Mouse (Mus musculus): Measurements from ENCODE around the gene Akap6. TPM values are rescaled to one million over a fixed set of nuclear protein-coding genes. Genes with fewer than 3 reads are reported as not detected.
A peak's percentile ranks its signal among the peaks of the same experiment; 100 is the strongest.

Gene Akap6
- polyA plus RNA-seq, 3 experiments from 2014 or later = 0.06 to 0.44 (median 0.09) TPM

DNA sequence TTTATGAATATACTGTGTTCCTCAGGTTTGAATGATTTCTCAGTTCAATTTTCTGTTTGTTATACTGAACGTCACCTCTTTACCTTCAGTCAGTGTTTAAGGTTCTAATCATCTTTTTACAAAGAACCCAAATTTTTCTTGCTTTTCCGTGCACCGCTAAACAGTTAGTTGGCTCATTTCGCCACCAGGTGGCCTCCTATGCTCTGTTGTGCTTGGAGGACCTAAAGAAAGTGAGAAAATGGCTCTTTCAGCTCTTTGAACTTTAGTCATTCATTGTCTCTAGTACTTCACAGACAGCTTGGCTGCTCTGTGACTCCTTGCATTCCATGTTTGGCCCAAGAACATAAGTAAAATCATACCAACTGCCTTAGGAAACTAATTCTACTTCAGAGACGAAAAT, 343.6 kb downstream of the Akap6 start:
- peak; percentile 58 for ATAC-seq

DNA sequence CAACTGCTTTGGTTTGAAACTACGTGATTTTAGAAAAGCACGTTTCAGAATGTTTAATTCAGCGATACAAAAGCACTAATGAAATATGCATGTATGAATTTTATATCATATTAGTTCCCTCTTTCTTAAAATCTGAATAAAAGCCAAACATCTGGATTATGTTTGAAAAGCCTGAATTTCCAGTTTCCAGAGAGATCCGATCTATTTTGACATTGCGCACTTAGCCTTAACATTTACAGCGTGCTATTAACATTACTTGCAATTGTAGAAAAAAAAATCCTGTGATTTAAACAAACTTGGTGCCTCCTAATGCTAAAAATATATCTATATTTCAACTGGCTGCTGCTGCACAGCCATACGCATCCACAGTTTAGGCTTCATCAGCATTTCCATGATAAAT, 358.4 kb downstream of the Akap6 start:
- no peak for ATAC-seq

DNA sequence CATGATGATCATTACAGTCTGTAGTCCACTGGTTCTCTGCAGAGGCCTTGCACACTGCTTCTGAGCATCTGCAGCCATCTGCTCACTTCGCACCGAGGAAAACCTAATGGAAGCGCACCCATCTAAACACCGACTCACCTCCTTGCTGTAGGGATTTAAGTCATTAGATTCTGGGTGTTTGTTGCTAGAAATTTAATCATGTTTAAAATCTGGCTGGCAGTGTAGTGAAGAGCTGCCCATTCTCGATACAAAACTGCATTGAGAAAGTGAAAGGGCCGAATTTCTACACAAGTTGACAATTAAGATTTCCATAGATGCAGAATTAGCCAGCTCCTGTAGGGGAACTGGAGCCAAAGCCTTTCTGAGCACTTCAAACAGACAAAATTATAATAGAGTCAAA, 361.7 kb downstream of the Akap6 start:
- ATAC-seq = no peak

DNA sequence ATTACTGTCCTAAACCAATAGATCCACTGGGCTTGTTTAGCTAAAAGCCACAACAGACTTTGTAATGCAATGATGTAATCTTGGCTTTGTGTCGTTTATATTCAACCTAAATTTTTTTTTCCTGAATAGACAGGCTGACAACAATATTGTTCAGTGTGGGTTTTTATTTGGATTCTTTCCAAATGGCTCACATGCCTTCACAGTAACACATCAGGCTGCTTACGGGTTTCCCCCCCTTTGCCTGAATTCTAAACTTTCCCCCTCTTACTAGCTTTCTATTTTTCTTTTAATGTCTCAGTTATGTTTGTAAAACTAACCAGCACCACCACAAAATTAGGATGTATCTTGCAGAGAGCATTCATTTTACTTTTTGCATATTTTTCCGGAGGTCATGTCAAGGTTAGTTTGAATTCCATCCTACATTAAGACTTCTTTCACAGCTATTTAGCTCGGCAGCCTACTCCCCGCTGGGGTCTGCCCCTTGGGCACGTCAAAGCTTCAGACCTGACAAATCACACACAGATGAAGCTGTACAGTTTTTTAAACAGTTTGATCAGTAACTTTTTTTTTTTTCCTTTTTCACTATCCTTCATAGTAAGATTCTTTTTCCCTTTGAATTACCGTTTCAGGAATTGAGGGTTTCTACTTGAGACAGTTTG, 362.4 kb downstream of the Akap6 start:
- ATAC-seq = no peak

DNA sequence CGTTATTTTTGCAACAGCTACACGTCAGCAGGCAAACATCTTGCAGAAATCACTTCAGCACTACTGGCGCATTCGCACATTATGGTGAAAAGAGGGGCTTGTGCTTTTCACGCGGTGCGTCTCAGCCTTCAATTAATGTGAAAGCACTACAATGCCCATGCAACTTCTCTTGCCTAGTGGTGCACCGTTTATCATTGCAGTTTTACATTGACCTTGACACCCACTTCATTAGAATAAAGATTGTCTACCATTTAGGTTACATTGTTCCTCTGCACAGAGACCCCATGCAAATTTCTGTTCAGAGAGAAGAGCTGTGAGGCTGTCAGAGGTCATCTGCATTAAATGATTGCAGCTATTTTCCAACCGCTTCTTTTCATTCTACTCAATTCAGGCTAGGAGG, 363.8 kb downstream of the Akap6 start:
- ATAC-seq = no peak

DNA sequence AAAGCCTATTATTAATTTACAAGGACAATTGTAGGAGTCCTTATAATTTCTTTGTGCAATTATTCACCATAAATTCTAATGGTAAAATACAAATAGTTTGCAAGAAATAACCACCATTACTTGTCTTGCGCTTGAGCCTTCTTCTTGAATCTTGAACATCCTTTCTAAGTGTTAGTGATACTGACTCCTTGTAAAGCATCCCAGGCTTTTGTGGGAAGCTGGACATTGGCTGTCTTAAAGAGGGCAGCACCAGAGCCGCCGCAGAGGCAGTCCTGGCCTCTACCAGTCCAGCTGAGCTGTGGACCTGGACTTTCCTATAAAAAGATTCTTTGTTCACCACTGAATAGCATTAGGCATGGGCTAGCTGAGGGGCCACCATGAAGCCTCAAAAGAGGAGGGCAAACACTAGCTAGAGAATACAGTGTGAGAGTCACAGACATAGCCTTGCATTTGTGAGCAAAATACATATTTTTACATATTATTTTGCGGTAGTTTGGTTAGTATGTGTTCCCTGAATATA, 365.1 kb downstream of the Akap6 start:
- ATAC-seq = no peak

DNA sequence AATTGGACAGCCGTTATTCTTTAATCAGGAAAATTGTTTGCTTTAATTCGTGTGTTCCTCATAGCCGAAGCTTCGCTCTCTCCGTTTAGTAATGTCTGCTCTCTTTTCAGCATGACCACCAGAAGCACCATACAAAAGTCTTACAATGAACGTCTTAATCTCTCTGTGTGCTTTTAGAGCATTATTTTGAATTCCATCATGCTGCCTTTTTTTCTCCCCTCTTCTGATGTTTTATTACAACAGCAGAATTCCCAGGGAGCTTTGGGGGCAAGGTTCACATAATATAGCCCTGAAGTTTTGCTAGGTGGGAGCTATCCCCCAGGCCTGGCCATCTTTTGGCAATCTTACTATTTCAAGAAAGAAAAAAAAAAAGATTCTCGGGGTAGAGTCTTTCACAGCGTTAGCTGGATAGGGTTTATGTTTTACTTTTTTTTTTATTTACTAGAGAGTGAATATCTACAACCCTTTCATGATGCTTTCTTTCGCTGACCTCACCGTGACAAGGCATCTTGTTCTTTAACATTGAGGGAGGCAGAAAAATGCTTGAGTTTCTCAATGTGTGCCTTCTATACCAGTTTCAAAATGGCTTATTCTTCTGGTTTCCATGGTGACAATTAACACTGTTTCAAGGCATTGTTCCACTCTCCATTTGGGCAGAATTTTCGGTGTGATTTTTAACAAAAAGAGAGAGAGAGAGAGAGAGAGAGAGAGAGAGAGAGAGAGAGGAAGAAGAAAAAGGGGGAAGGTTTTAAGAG, 366.0 kb downstream of the Akap6 start:
- ATAC-seq = no peak

DNA sequence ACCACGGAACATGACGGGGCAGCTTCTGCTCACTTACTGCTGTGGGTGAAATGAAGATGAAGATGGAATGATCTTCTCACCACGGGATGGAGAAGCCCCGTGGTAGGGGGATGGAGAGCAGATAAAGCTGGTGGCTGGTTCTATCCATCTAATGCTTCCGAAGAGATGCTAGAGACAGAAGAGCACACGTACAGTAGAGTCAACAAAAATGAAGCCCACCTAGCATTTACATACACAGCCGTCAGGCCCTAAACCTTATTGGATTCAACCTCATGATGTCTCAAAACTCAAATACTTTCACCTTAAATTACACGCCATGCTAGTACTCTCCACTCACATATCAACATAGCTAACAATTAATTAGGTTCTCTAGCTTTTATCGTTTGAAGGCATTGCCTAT, 367.1 kb downstream of the Akap6 start:
- no peak for ATAC-seq

DNA sequence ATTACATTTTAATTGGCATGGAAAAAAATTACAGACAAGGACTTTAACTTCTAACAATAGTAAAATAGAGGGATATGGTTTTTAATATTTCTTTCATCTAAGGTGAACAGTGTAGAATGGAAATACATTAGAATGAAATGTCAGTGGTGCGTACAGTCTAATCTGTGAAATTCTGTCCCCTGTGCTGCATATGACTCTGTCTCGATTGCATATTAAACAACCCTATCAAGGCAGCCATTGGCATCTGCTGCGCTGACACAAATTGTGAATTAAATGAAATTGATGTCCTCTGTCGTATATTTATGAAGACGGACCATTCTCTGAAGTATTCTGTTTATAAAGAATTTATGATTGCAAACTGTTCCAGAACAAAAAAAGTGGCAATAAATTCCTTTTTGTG, 371.7 kb downstream of the Akap6 start:
- ATAC-seq = no peak

DNA sequence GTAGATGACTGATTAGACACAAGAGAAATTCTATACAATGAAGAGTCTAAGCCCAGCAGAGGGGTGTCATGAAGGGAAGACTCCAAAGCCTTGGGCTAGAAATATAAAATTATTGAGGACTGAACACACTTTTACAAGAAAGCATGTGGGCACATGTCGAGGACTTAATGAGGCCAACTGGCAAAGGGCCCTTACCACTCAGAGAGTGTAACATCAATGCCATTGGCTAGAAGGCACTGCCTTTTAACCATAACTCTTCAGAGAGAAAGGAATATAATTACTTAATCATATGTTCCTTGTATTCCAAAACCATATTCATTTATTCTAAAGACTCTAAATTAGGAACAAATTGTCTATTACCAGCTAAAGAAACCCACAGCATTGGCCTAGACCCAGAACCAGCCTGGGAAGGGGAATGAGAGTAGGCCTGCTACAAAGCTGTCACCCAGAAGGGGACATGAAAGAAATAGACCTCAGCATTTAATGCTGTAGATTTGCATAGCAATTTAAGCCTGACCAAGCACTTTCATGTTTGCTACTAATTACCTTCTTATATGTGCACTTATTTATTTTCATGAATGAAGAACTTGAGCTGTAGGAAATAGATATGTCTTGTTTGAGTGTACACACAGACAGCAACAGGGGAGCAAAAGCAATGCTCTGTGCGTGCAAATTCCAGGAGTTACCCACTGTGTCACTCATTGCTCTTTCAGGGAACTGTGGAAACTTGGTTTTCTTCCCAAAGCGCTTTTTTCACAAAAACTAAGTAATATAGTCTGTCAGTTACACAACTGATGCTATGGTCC, 377.6 kb downstream of the Akap6 start:
- ATAC-seq = no peak

DNA sequence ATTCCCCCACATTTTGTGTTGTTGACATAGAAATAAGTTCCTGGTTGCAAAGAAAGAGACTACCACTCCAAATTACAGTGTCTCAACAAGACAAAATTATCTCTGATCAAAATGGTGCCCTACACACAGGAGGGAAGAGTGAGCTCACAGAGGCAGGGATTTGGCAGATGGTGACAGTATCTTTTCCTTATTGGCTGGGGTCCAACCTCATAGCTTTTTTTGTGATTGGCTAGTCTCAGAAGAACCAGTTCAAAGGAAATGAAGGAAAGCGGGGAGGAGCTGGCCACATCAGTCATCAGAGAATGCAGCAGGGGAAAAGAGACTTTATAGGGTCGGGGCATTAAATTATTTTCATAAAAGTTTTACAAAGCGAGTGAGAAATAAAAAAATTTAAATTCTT, 386.6 kb downstream of the Akap6 start:
- ATAC-seq = no peak

DNA sequence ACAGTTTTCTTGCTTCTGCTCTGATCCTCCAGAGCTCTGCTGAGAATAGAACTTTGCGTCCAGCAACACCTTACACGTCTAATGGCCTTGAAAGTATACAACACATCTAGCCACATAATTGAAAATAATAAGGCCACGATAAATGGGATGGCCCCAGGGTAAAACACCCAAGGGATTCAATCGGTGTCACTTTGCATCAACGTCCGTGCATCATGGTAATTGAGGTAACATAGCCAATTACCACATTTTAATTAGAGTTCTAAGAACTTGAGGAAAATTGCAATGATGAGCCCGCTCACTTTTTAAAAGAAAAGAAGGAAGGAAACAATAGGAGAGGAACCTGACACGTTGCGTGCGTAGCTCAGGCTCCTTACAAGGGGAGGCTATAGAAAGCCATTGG, 413.1 kb downstream of the Akap6 start:
- ATAC-seq = no peak

DNA sequence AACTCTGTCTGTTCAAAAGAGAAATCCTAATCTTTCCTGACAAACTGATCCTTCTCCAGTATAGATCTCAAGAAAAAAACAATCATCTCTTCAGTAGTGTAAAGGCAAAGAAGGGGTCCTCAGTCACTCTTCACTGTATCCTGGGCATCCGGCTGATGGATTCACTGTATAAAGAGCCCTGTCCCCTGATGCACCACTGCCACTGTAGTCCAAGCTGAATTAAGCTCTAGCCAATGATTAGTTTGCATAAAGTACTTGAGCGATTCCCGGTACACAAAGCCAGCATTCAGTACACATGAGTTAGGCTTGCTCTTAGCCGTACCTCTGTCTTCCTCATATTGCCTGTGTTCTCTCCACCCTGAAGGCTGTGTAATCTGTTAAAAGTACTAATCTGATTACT, 420.2 kb downstream of the Akap6 start:
- ATAC-seq = no peak

DNA sequence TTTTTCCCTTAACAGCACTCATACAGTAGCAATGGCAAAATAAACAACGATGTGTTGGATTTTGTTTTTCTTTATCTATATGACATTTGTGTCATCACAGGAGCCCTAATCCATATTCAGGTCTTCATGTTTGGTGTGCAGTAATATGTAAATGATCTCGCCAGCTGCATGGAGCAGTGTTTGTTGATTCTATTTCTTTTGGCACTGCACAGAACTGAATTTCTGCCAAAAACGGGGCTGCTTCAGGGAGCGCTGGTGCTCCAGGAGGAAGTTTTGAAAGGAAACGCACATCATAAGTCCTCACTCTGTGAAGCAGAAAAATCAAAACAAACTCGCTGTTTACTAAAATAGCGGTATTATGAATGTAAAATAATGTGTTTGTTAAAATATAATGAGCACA, 424.9 kb downstream of the Akap6 start:
- ATAC-seq = no peak

DNA sequence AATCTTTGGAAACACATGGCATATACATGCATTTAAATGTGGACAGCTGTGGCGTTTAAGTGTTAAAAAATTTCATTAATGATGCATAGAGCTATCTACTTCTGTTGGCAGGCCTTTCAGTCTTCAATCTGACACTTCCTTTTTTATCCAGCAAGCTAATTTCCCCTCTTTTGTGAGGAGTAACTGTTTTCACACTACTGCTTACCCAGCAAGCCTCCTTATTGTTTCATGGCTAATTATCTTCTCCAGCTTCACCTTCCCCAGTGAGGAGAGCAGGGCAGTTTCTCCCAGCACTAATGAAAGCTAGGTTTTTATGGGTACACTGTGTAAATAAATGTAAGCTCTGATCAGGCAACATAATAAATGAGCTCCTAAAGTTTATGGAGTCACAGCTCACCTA, 425.5 kb downstream of the Akap6 start:
- no peak for ATAC-seq

DNA sequence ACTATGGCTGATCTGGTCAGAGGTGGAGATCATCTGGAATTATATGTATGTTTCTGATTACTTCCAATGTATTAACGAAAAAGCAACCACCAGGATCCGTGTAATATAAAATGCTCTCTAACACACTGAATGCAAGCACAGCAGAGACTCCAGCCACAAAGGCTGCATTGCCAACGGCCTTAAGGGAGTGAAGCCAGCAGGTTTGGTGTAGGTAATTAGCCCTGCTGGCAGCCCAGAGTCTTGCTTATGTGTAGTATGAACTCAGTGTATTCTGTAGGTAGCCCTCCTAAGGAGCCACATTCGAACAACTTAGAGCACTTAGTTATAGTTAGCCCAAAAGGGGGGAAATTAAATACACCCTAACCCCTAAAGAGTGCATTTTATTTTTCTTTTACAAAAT, 426.1 kb downstream of the Akap6 start:
- no peak for ATAC-seq

DNA sequence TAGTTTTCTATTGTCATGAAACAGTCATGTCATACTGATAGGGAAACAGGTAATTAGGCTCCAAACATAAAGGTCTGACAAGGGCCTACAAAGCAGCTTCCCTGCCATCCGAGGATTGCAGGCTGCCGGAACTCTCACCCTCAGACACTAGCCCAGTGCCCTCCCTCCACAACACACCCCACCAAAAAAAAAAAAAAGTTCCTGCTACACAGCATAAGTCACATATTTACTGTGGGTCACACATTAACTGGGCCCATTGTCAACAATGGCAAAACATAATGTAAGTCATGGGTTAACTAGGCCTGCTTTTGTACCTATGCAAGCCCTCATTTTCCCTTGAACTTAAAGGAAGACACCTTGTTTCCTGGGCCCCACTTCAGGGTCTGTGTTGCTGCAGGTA, 435.0 kb downstream of the Akap6 start:
- no peak for ATAC-seq

DNA sequence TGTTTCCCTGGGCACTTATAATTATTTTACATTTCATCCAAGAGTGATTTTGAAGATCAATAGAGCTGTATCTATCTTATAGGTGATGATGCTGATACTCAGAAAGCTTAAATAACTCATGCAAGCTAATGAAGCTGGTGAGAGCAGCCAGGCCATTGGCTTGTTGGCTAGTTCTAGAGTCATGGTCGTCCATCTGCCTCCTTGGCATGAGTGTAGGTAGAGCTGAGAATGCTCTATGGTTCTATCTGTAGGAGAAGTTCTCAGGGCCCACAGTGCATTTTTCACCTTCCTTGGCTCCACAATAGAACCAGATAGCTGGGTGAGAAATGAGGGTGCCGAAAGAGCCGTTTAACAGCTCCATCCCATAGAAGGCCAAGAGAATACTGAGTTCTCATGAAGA, 438.1 kb downstream of the Akap6 start:
- ATAC-seq = no peak

DNA sequence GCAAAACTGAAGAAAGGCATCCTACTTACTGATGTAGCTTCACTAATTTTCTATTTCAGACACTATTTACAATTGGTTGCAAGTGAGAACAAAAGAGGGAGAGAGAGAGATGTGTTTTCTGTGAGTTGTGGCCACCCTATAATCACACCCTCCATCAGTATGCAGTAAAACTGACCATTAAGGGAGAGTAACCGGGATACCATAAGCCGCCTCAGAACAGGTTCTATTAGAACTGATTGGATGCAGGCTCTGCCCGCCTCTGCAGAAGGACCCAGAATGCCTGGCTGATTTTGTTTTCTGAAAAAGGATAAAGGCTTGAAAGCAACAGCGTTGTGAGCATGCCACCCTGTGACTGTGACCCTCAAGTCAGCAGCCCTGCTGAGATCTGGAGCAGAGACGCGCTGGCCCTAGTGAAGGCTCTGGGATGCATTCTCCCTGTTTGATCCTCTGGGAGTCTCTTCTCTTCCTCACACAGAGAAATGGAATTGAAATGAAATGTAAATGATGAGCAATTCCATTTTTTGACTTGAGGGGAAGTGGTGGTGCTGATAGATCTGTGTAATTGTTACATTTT, 445.0 kb downstream of the Akap6 start:
- no peak for ATAC-seq

DNA sequence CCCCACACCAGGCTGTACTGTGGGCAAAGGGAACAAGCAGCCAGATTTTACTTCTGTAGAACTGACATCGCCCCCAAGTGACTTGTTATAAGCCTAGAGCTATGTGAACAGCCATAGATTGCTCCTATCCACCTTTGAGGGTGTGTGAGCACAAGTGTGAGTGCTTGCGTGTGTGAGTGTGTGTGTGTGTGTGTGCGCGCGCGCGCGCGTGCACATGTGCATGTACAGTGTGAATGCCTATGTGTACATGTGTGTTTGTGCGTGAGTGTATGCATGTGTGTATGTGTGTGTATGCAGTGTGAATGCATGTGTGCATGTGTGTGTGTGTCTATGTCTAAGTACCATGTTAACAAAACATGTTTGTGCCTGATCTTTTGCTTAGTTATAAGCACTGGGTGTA, 445.6 kb downstream of the Akap6 start:
- no peak for ATAC-seq

DNA sequence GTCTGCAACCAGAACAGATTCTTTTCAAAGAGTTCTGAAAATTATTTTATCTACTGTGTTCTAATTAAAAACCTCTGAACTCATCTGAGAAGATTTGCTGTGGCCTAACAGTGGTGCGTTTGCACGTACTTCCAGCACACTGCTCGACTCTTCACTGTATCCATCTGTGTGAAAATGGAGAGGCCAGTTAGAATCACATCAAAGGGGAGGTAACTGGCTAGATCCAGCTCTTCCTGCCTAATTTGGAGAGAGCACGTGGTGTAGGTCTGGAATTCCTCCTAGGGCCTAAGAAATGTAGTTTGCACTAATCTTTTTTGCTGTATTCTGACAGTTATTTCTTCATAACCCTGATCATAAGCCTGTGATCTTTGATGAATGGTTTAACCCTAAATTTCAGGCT, 446.3 kb downstream of the Akap6 start:
- no peak for ATAC-seq

DNA sequence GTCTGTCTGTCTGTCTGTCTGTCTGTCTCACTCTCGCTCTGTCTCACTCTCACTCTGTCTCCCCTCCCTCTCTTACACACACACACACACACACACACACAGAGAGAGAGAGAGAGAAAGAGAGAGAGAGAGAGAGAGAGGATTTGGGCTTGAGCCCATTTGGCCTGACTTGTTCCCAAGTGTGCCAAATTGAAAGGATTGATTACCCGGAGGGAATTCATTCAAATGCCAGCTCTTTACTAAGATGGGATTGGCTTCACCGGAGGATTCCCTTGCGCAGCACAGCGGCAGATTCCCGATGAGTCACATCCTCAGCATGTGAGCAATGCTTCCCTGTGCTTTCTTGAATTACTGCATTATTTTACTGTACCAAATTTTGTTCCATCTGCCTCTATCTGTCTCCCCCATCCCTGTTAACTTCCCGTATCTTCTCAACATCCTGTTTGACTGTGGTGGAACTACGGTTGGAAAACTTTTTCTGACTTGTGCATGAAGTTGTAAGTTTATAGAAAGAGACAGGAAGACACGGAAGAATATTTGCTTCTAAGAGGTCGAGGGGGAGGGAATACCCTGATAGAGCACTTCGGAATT, 447.4 kb downstream of the Akap6 start:
- no peak for ATAC-seq

DNA sequence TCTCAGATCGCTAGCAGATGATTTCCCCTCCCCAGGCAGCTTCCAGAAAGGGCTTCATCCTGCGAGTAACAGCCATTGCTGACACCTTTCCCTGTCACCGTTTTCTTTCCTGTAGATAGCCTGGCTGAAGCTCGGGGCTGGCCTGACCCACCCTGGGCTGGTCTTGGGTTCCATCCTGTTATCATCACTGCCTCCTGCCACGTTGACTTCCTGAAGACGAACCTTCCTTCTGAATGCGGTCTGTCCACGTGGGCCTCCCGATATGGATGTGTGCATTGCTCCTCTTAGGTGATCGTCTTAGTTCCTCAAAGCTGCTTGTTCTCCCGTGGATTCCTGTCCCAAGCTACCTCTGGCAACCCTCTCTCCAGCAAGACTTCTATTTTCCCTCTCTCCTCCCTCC, 448.5 kb downstream of the Akap6 start:
- no peak for ATAC-seq
